Mouse (Mus musculus): Measurements from ENCODE around the gene Lrpprc.

DNA sequence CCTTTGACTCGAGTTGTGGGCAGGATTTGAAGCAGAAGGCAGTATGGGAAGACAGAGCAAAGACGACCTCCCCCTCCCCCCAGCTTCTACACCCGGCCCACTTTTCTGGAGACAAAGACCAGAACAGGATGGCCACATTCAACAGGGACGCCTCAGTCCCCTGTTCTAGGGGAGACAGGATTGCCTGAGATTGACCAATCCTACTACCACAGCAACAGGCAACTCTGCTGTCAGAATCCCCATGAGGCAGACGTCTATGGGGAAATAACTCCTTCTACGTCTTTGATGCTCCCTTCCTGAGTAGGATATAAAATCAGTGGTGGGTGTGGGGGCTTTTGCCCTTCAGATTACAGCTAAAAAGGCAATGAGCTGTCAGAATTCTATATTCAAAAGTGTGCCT lies 106.3 kb downstream of the Lrpprc start:
- TF ChIP-seq CTCF (IDR thresholded peaks at IDR 0.05; ENCODE audit: borderline replicate concordance, insufficient read depth, low read length): no peak
- no peak for TF ChIP-seq POLR2A (IDR thresholded peaks at IDR 0.05; ENCODE audit: low read depth, low read length)
